Mouse (Mus musculus) ES-E14 (cell line): Measurements from ENCODE around the gene Rcsd1.

Experiments
- HCFC1 ChIP-seq: IDR thresholded peaks from 2 replicates; pipeline ENCODE4 v1.6.1; 2012; ENCODE audit warnings: low read length, inconsistent platforms, borderline replicate concordance; ENCODE audit not compliant: insufficient read depth
- MAFK ChIP-seq: IDR thresholded peaks from 2 replicates; pipeline ENCODE4 v1.6.1; 2014; ENCODE audit warnings: mild to moderate bottlenecking, low read depth, low read length, inconsistent platforms; ENCODE audit not compliant: insufficient read depth

DNA sequence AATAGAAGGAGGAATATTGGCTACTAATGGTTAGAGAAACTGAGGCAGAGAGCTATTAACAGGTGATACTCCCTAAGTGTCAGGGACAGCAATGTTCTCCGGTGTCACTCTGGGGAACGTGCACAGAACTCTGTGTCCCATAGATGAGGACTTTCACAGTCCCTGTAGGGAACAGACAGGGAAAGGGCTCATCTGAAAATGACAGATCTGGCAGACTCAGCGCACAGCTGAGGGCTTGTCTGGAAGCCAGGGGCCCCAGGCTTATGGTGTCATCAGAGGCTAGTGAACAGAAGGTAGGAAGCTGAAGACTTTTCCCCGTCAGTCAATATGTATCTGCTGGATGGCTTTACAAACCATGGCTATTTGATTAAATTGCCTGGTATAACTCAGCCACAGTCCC is 32.0 kb downstream of the Rcsd1 start:
- TF ChIP-seq HCFC1 (no peak), MAFK (no peak)
